Mouse (Mus musculus) CH12.LX (cell line): ENCODE measurements around the gene Camk2b.

ENCODE experiments used
- BHLHE40 ChIP-seq: IDR thresholded peaks from 2 replicates; pipeline ENCODE4 v1.6.1; 2011; ENCODE audit warnings: mild to moderate bottlenecking, low read depth, low read length, improper control_type of control experiment
- CHD2 ChIP-seq: IDR thresholded peaks from 2 replicates; pipeline ENCODE4 v1.6.1; 2011; ENCODE audit warnings: low read length, improper control_type of control experiment
- CTCF ChIP-seq, 2 experiments: IDR thresholded peaks in 1 of 2; conservative IDR thresholded peaks in 1 of 2; 2 replicates each; pipeline ENCODE4 v1.5.1; 2011 to 2012; ENCODE audit warnings: low read depth in 2 of 2, low read length in 2 of 2, improper control_type of control experiment in 1 of 2, inconsistent platforms in 1 of 2, mild to moderate bottlenecking in 1 of 2, moderate library complexity in 1 of 2
- EP300 ChIP-seq: IDR thresholded peaks from 2 replicates; pipeline ENCODE4 v1.6.1; 2011; ENCODE audit warnings: low read length, improper control_type of control experiment
- ETS1 ChIP-seq: conservative IDR thresholded peaks from 2 replicates; pipeline ENCODE4 v1.6.1; 2012; ENCODE audit warnings: low read depth, mild to moderate bottlenecking, inconsistent platforms, low read length, improper control_type of control experiment, moderate library complexity
- HCFC1 ChIP-seq: IDR thresholded peaks from 2 replicates; pipeline ENCODE4 v1.6.1; 2012; ENCODE audit warnings: low read depth, mild to moderate bottlenecking, inconsistent platforms, low read length, improper control_type of control experiment
- JUND ChIP-seq: conservative IDR thresholded peaks from 2 replicates; pipeline ENCODE4 v1.6.1; 2011; ENCODE audit warnings: low read depth, low read length, improper control_type of control experiment
- MXI1 ChIP-seq: IDR thresholded peaks from 2 replicates; pipeline ENCODE4 v1.6.1; 2011; ENCODE audit warnings: mild to moderate bottlenecking, low read depth, low read length, improper control_type of control experiment
- PAX5 ChIP-seq: IDR thresholded peaks from 2 replicates; pipeline ENCODE4 v1.6.1; 2012; ENCODE audit warnings: low read length, inconsistent platforms, mixed read lengths
- POLR2A ChIP-seq: IDR thresholded peaks from 2 replicates; pipeline ENCODE4 v1.6.1; 2011; ENCODE audit warnings: low read depth, mild to moderate bottlenecking, improper control_type of control experiment, low read length
- POLR2AphosphoS2 ChIP-seq: IDR thresholded peaks from 2 replicates; pipeline ENCODE4 v1.6.1; 2011; ENCODE audit warnings: low read depth, low read length, improper control_type of control experiment
- TCF12 ChIP-seq: IDR thresholded peaks from 2 replicates; pipeline ENCODE4 v1.6.1; 2014; ENCODE audit warnings: low read depth, mild to moderate bottlenecking, inconsistent platforms, low read length, improper control_type of control experiment
- UBTF ChIP-seq: IDR thresholded peaks from 2 replicates; pipeline ENCODE4 v1.6.1; 2012; ENCODE audit warnings: low read depth, mild to moderate bottlenecking, inconsistent platforms, low read length, improper control_type of control experiment, moderate library complexity
- ZKSCAN1 ChIP-seq: IDR thresholded peaks from 2 replicates; pipeline ENCODE4 v1.6.1; 2012; ENCODE audit warnings: low read depth, inconsistent platforms, low read length, improper control_type of control experiment, borderline replicate concordance

DNA sequence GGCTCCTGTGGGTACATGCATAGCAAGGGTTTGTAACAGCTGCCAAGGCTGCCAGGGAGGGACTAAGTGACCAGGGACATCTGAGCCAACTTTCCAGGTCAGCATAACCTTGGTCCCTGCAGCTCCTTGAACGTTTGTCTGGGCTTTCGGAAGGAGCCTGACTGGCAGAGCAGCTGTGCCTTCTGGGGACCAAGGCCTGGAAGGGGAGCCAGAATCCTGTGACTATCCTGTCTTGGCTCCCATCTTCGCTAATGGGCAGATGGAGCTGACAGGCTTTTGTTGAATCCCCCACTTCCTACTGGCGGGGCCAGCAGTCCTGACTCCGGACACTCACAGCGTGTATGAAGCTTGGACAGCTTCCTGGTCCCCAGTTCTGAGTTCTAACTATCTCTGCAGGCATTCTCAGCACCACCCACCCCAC is 51.1 kb downstream of the Camk2b start:
- TF ChIP-seq PAX5 (no peak), EP300 (no peak), ETS1 (no peak), CTCF (conservative IDR thresholded peaks at IDR 0.05 in 1 of 2, IDR thresholded peaks at IDR 0.05 in 1 of 2; ENCODE audit: low read depth in 2 of 2, low read length in 2 of 2) (no peak), POLR2A (no peak), HCFC1 (no peak), TCF12 (no peak), UBTF (no peak), BHLHE40 (no peak), ZKSCAN1 (no peak), CHD2 (no peak), MXI1 (no peak), JUND (no peak), POLR2AphosphoS2 (no peak)
